Mouse (Mus musculus): ENCODE measurements around the gene Noxo1. TPM values are rescaled to one million over a fixed set of nuclear protein-coding genes. Genes with fewer than 3 reads are reported as not detected.

Noxo1 gene
- total and polyA plus RNA-seq, 2 experiments from 2014 or later = 0.56 to 2.2 TPM

DNA sequence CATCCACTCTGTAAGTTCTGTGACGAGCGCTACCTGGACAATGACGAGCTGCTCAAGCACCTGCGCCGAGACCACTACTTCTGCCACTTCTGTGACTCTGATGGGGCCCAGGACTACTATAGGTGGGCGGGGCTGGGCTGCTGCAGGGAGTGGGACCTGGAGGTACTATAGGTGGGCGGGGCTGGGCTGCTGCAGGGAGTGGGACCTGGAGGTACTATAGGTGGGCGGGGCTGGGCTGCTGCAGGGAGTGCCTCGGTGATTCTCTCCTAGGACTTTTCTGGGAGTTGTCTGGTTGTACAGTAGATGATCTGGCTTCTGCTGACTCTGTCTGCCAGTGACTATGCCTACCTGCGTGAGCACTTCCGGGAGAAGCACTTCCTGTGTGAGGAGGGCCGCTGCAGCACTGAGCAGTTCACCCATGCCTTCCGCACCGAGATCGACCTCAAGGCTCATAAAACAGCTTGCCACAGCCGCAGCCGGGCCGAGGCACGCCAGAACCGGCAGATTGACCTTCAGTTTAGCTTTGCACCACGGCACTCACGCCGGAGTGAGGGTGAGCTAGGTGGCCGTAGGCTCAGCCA lies 18.4 kb upstream of the Noxo1 start:
- H3K9ac ChIP-seq (replicated peaks; ENCODE audit: low read depth, low read length) = no peak overlapping the region
- no peaks in the 10 kb centered on the region for H3K9me3 ChIP-seq (replicated peaks; ENCODE audit: control insufficient read depth, low read length)
- peaks cover 60% of the 10 kb centered on the region for H3K36me3 ChIP-seq (replicated peaks; ENCODE audit: control insufficient read depth, insufficient read depth, low read length)
- no peak for ATAC-seq (ENCODE audit: insufficient read depth, low read depth)
- no peak overlapping the region for H3K27ac ChIP-seq (ENCODE audit: low read depth)
- H3K4me2 ChIP-seq (ENCODE audit: low read depth, low read length) = no peak overlapping the region
- WGBS = 89% methylated on average over 24 of the region's 24 CpGs
- DNase-seq (ENCODE audit: low spot score) = no peak
- H3K4me1 ChIP-seq (ENCODE audit: control insufficient read depth, insufficient read depth) = peaks cover 3% of the 10 kb centered on the region; the same call in 1 of the 2 replicates
- H3K27me3 ChIP-seq (ENCODE audit: control insufficient read depth, insufficient read depth, low read length) = no peaks in the 10 kb centered on the region
- no peak overlapping the region for H3K4me3 ChIP-seq (ENCODE audit: low read depth, low read length)
- no peak for TF ChIP-seq EP300 (IDR thresholded peaks at IDR 0.05; ENCODE audit: low read depth)

DNA sequence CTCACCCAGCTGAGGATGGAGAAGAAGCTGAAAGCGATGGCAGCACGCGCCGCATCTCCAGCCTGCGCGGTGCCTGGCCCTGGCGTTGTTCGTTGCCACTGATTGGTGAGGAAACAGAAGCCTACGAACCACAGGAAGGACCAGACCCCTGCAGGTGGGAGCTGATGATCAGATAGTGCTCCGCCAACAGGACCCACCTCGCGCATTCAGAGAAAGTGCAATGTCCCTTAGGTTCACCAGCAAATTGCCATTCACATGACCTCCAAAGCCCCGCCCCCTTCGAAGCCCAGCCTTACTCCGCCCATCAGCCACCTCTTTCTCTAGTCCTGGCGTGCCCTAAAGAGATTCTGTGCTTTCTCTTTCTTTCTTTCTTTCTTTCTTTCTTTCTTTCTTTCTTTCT lies 9.5 kb upstream of the Noxo1 start:
- DNase-seq (ENCODE audit: low spot score) = no peak
- peaks cover 9% of the 10 kb centered on the region; the same call in 1 of the 2 replicates for H3K36me3 ChIP-seq (replicated peaks; ENCODE audit: control insufficient read depth, insufficient read depth, low read length)
- peaks cover 13% of the 10 kb centered on the region; the same call in 1 of the 2 replicates for H3K4me1 ChIP-seq (ENCODE audit: control insufficient read depth, insufficient read depth)
- no peak overlapping the region for H3K27ac ChIP-seq (ENCODE audit: low read depth)
- H3K9ac ChIP-seq (replicated peaks; ENCODE audit: low read depth, low read length) = no peak overlapping the region
- H3K27me3 ChIP-seq (ENCODE audit: control insufficient read depth, insufficient read depth, low read length) = peaks cover 44% of the 10 kb centered on the region
- TF ChIP-seq CTCF (IDR thresholded peaks at IDR 0.05; ENCODE audit: low read depth) (no peak), EP300 (IDR thresholded peaks at IDR 0.05; ENCODE audit: low read depth) (no peak)
- ATAC-seq (ENCODE audit: insufficient read depth, low read depth) = 0 out of 2 replicates have a peak, but pooled peaks have one; percentile 37
- peak overlapping the region; percentile 39; the same call in 1 of the 2 replicates for H3K4me2 ChIP-seq (ENCODE audit: low read depth, low read length)
- H3K9me3 ChIP-seq (replicated peaks; ENCODE audit: control insufficient read depth, low read length) = no peaks in the 10 kb centered on the region
- WGBS = 36% methylated on average over 16 of the region's 16 CpGs
- H3K4me3 ChIP-seq (ENCODE audit: low read depth, low read length) = no peak overlapping the region

DNA sequence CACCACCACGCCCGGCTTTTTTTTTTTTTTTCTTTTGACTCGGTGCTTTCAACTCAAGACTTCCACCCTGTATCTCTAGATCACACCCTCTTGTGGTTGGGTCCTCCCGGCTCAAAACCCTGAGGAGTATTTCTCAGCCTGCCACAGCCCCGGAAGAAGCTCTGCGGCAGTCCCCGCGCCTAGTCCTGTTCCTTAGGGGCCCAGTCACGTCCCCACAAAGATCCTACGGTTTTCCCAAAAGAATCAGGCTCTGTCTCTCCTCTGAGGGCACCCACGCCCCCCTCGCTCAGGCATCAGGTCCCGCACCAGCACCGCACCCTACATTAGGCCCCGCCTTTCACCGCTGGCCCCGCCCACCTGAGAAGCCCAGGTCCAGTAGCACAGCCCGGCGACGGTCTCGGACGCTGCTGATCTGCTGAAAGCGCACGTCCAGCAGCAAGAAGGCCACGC lies 8.9 kb upstream of the Noxo1 start:
- DNase-seq (ENCODE audit: low spot score) (no peak), ATAC-seq (ENCODE audit: insufficient read depth, low read depth) (peak; percentile 55)
- peaks cover 44% of the 10 kb centered on the region for H3K27me3 ChIP-seq (ENCODE audit: control insufficient read depth, insufficient read depth, low read length)
- H3K4me3 ChIP-seq (ENCODE audit: low read depth, low read length) = peak overlapping the region; percentile 39
- H3K4me2 ChIP-seq (ENCODE audit: low read depth, low read length) = peak overlapping the region; percentile 58
- H3K36me3 ChIP-seq (replicated peaks; ENCODE audit: control insufficient read depth, insufficient read depth, low read length) = peaks cover 5% of the 10 kb centered on the region; the same call in 1 of the 2 replicates
- peaks cover 13% of the 10 kb centered on the region; the same call in 1 of the 2 replicates for H3K4me1 ChIP-seq (ENCODE audit: control insufficient read depth, insufficient read depth)
- no peak overlapping the region for H3K27ac ChIP-seq (ENCODE audit: low read depth)
- TF ChIP-seq CTCF (IDR thresholded peaks at IDR 0.05; ENCODE audit: low read depth) (no peak), EP300 (IDR thresholded peaks at IDR 0.05; ENCODE audit: low read depth) (no peak)
- peak overlapping the region; percentile 12; the same call in 1 of the 2 replicates for H3K9ac ChIP-seq (replicated peaks; ENCODE audit: low read depth, low read length)
- WGBS = 3% methylated on average over 24 of the region's 25 CpGs
- H3K9me3 ChIP-seq (replicated peaks; ENCODE audit: control insufficient read depth, low read length) = no peaks in the 10 kb centered on the region

DNA sequence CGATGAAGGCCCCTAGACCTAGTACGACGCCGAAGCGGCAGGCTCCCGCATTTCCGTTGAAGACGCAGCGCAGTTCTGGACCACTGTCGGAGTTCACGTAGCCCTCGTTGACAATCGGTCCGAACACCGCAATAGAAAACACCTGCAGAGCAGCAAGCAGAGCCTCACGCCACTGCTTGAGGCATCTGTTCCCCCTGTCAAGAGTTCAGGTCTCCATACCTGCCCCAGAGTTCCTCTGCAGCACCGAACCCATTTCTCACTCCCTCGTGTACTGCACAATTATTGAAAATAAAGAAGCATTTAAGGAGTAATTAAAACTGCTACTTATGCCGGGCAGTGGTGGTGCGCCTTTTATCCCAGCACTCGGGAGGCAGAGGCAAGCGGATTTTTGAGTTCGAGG lies 8.4 kb upstream of the Noxo1 start:
- 24% methylated on average over 23 of the region's 23 CpGs for WGBS
- no peak for ATAC-seq (ENCODE audit: insufficient read depth, low read depth)
- Histone ChIP-seq H3K9me3 (replicated peaks; ENCODE audit: control insufficient read depth, low read length) (no peaks in the 10 kb centered on the region), H3K4me3 (ENCODE audit: low read depth, low read length) (peak overlapping the region; percentile 39), H3K27ac (ENCODE audit: low read depth) (no peak overlapping the region), H3K27me3 (ENCODE audit: control insufficient read depth, insufficient read depth, low read length) (peaks cover 44% of the 10 kb centered on the region), H3K4me2 (ENCODE audit: low read depth, low read length) (peak overlapping the region; percentile 58), H3K4me1 (ENCODE audit: control insufficient read depth, insufficient read depth) (peaks cover 13% of the 10 kb centered on the region; the same call in 1 of the 2 replicates), H3K36me3 (replicated peaks; ENCODE audit: control insufficient read depth, insufficient read depth, low read length) (0 out of 2 replicates have a peak, but pooled peaks cover under 1% of the 10 kb centered on the region), H3K9ac (replicated peaks; ENCODE audit: low read depth, low read length) (peak overlapping the region; percentile 12; the same call in 1 of the 2 replicates)
- TF ChIP-seq CTCF (IDR thresholded peaks at IDR 0.05; ENCODE audit: low read depth) = no peak
- TF ChIP-seq EP300 (IDR thresholded peaks at IDR 0.05; ENCODE audit: low read depth) = no peak
- no peak for DNase-seq (ENCODE audit: low spot score)

DNA sequence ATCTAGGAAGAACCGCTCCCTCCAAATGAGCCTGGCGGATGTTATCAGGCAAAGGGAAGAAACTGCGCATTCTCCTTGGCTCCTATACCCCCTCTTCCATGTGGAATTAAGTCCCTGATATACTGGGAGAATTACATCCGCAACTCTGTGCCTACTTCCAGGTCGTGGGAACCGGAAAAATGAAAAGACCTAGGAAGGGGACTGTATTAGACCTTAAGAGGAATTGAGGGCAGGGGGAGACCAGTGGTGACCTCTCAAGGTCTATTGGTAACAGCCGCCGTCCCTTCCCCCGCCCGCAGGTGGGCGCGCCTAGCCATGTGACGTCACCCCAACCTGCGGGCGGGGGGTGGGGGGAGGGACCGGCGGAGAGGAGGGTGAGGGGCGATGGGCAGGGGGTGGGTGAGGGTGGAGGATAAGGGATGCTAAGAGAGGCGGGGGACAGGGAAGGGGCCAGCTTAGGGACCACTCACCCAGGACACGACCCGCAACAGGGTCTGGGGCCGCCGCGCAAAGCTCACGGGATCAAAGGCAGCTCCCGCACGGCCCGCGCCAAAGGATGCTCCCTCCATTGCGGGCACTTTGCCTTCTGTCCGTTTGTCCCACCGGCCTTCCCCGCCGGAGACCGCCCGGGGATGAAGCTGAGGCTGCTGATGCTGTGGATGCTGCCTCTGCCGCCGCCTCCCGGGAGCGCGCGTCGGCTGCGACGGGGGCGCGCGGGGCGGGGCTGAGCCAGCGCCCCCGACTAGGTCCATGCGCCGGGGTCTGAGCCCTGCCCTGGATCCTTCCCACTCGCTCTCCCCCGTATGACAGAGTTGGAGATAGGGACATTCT lies 6.6 kb upstream of the Noxo1 start, which contains the start of gene Syngr3:
TSS of gene Syngr3 (minus strand) at position 705 of the 831 bp plus-strand sequence.
- peaks cover 44% of the 10 kb centered on the region for H3K27me3 ChIP-seq (ENCODE audit: control insufficient read depth, insufficient read depth, low read length)
- no peak for ATAC-seq (ENCODE audit: insufficient read depth, low read depth)

More for the DNA sequence above, 6.6 kb upstream of the Noxo1 start, which contains the start of gene Syngr3:
- Histone ChIP-seq H3K4me2 (ENCODE audit: low read depth, low read length) (peak within 1 kb of the TSS; percentile 62), H3K4me1 (ENCODE audit: control insufficient read depth, insufficient read depth) (peaks cover 13% of the 10 kb centered on the region; the same call in 1 of the 2 replicates), H3K27ac (ENCODE audit: low read depth) (no peak within 1 kb of the TSS), H3K4me3 (ENCODE audit: low read depth, low read length) (peak within 1 kb of the TSS; percentile 44), H3K9ac (replicated peaks; ENCODE audit: low read depth, low read length) (peak within 1 kb of the TSS; percentile 28; the same call in 1 of the 2 replicates), H3K36me3 (replicated peaks; ENCODE audit: control insufficient read depth, insufficient read depth, low read length) (no peaks in the 10 kb centered on the region), H3K9me3 (replicated peaks; ENCODE audit: control insufficient read depth, low read length) (no peaks in the 10 kb centered on the region)
- WGBS = 1% methylated on average over 47 of the region's 55 CpGs
- no peak for TF ChIP-seq EP300 (IDR thresholded peaks at IDR 0.05; ENCODE audit: low read depth)
- no peak for DNase-seq (ENCODE audit: low spot score)
